In the genomic region with DNA sequence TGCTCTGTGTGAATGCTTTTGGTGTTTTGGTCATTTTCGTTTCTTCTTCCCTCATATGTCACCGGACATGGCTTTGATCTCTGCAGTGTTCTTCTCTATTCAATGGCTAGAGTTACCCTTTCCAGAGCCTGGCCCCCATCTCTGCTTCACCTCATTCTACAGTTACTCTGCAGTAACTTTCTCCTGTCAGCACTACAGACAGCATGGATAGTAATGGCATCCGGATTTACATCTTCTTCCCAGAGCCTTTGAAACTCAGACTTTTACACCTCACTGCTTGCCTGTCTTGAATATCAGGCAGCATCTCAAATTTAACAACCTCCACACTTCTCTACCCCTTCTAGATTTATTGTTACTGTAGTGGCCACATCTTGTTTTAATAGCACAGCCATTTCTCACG, we compare ENCODE assay signal across 25 mouse cellular contexts.
"Had no signal": no experiment of that assay in that cellular context is flagged by ENCODE, and none has a peak within 500 bp of the region (broad histone marks: within the 10 kb centered on the region; RNA-seq: fewer than 3 reads in every experiment).

No protein-coding gene starts in this region.

- H3K9me3 ChIP-seq: heart, embryonic 13.5 days; heart, embryonic 15.5 days; hindbrain, embryonic 15.5 days; intestine, embryonic 15.5 days; limb, embryonic 15.5 days; liver, embryonic 12.5 days had no signal

- H3K4me3 ChIP-seq: heart, adult 2 months; heart, embryonic 13.5 days; heart, embryonic 15.5 days; hindbrain, embryonic 13.5 days; hindbrain, embryonic 15.5 days; intestine, embryonic 15.5 days; limb, embryonic 13.5 days; limb, embryonic 15.5 days; liver, embryonic 12.5 days had no signal

- DNase-seq: gastrocnemius, postnatal 14 days; gastrocnemius, postnatal 36 days; heart, adult 11 months; heart, adult 2 months; heart, postnatal 14 days; heart, postnatal 36 days; kidney, adult 2 months; kidney, postnatal 14 days; kidney, postnatal 4 days; layer of hippocampus, adult 9-11 months; layer of hippocampus, postnatal 36 days; left cerebral cortex, postnatal 4 days had no signal

- H3K27me3 ChIP-seq: heart, embryonic 13.5 days; heart, embryonic 15.5 days; hindbrain, embryonic 13.5 days; hindbrain, embryonic 15.5 days; intestine, embryonic 15.5 days; limb, embryonic 13.5 days; limb, embryonic 15.5 days; liver, embryonic 12.5 days had no signal

- H3K9ac ChIP-seq: heart, embryonic 13.5 days; heart, embryonic 15.5 days; hindbrain, embryonic 13.5 days; hindbrain, embryonic 15.5 days; intestine, embryonic 15.5 days; limb, embryonic 13.5 days; limb, embryonic 15.5 days; liver, embryonic 12.5 days; liver, embryonic 14.5 days had no signal

- H3K4me1 ChIP-seq: heart, embryonic 13.5 days; heart, embryonic 15.5 days; hindbrain, embryonic 13.5 days; hindbrain, embryonic 15.5 days; intestine, embryonic 15.5 days; limb, embryonic 13.5 days; limb, embryonic 15.5 days; liver, embryonic 12.5 days had no signal

- ATAC-seq: hindbrain, postnatal 0 days; inflammation-experienced regulatory T-cells, adult 6 months; intestine, embryonic 15.5 days; intestine, postnatal 0 days; liver, embryonic 12.5 days had no signal

- H3K36me3 ChIP-seq: heart, embryonic 13.5 days; heart, embryonic 15.5 days; hindbrain, embryonic 13.5 days; hindbrain, embryonic 15.5 days; intestine, embryonic 15.5 days; limb, embryonic 13.5 days; limb, embryonic 15.5 days; liver, embryonic 12.5 days had no signal

- H3K4me2 ChIP-seq: heart, embryonic 11.5 days; heart, embryonic 13.5 days; heart, embryonic 15.5 days; hindbrain, embryonic 13.5 days; hindbrain, embryonic 15.5 days; intestine, embryonic 15.5 days; limb, embryonic 13.5 days; limb, embryonic 15.5 days; liver, embryonic 12.5 days had no signal

- H3K27ac ChIP-seq: heart, adult 2 months; heart, embryonic 13.5 days; heart, embryonic 15.5 days; hindbrain, embryonic 13.5 days; hindbrain, embryonic 15.5 days; hindbrain, postnatal 0 days; intestine, embryonic 15.5 days; limb, embryonic 13.5 days; limb, embryonic 15.5 days; liver, embryonic 12.5 days; liver, embryonic 14.5 days had no signal
